Mouse (Mus musculus) urinary bladder, postnatal 36 days (tissue): ENCODE data around the gene Pygo2.
A peak's percentile ranks its signal among the peaks of the same experiment; 100 is the strongest.

Source experiments
- DNase-seq, 2 experiments: peaks; one replicate each; pipeline ENCODE4 v3.0.0; 2022; ENCODE audit warnings: low spot score in 2 of 2, mixed read lengths in 1 of 2

The Pygo2 gene

DNA sequence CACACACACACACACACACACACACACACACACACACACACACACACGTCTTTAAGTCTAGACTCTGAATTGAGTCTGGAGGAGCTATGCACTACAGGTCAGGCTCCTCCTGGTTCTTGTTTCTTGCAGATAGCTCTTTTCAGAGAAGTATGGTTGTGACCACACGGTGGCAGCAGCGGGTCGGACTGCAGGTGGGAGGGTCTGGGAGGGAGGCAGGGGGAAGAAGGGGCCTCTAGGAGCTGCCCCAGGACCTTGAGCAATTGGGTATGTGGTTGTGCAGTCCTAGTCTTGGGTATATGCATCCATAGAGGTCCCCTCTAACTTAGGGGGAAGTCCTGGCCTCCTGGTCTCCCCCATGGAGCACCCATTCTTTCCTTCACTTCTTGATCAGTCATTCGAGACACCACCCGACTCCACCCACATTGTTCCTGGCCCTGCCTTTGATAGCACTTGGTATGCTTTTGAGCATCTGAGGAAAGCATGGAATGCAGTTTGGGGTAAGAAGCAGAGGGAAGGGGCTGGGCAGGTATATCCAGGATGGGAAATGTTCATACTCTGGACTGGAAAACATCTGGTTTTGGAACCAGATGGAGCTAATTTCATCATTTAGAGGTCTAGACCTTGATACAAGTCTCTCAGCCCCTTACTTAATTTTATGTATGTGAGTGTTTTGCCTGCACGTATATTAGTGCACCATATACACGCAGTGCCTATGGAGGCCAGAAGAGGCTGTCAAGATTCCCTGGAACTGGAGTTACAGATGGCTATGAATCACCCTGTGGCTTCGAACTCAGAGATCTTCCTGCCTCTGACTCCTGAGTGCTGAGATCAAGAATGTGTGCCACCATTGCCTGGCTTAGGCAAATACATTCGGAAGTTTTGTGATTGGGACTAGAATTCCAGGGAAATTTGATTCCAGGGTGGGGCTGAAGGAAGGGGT is 27.0 kb downstream of the Pygo2 start:
- DNase-seq: peak; percentile 51 to 60

GRCm38 (mm10) chr3:89458372-89458964 is 28.5 kb downstream of the Pygo2 start:
- no peak for DNase-seq

GRCm38 (mm10) chr3:89458965-89459807 is 29.2 kb downstream of the Pygo2 start:
- peak; percentile 83 to 91 for DNase-seq

GRCm38 (mm10) chr3:89468268-89468667 is 38.3 kb downstream of the Pygo2 start:
- DNase-seq: no peak

DNA sequence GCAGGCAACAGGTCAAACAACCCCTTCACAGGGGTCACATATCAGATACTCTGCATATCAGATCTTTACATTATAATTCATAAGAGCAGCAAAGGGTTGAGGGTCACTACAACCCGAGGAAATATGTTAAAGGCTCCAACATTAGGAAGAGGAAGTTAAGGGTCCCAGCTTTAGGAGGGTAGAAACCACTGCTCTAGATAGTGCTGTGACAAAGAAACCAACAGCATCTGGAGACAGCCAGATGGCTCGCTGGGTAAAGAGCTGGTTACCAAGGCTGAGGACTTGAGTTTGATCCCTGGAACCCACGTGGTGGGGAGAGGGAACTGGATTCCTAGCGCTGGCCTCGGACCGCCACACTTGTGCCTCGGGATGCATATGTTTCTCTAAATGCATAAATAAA is 42.3 kb downstream of the Pygo2 start:
- no peak for DNase-seq

GRCm38 (mm10) chr3:89473838-89474237 is 43.8 kb downstream of the Pygo2 start:
- no peak for DNase-seq

GRCm38 (mm10) chr3:89479055-89479454 is 49.0 kb downstream of the Pygo2 start:
- no peak for DNase-seq

GRCm38 (mm10) chr3:89481488-89481887 is 51.5 kb downstream of the Pygo2 start:
- no peak for DNase-seq

- DNase-seq: peak in 1 of 2 experiments; percentile 25
Observed at GRCm38 (mm10) chr3:89482249-89482648, 52.2 kb downstream of the Pygo2 start.
